Mouse (Mus musculus) thymus, adult 2 months (tissue): ENCODE data around the gene Tedc2. TPM values are rescaled to one million over a fixed set of nuclear protein-coding genes. Genes with fewer than 3 reads are reported as not detected.

ENCODE experiments used
- DNase-seq: peaks from one replicate; pipeline ENCODE4 v3.0.0; 2021
- H3K27ac ChIP-seq: fragments of 200-500 bp; 2 replicates; pipeline ENCODE4 v1.5.1; 2012; ENCODE audit warnings: low read length, control low read depth; ENCODE audit not compliant: control insufficient read depth, insufficient read depth
- H3K27me3 ChIP-seq: fragments of 200-500 bp; 2 replicates; pipeline ENCODE4 v1.6.1; 2012; ENCODE audit warnings: mild to moderate bottlenecking, low read length, moderate library complexity, mixed read lengths; ENCODE audit not compliant: control insufficient read depth, insufficient read depth
- H3K36me3 ChIP-seq: fragments of 200-500 bp; 2 replicates; pipeline ENCODE4 v1.6.1; 2012; ENCODE audit warnings: mild to moderate bottlenecking, low read length, moderate library complexity; ENCODE audit not compliant: control insufficient read depth, insufficient read depth
- H3K4me1 ChIP-seq: fragments of 200-500 bp; replicated peaks from 2 replicates; pipeline ENCODE4 v1.6.1; 2012; ENCODE audit warnings: low read length; ENCODE audit not compliant: control insufficient read depth, insufficient read depth
- H3K4me3 ChIP-seq: fragments of 200-500 bp; 2 replicates; pipeline ENCODE4 v1.5.1; 2012; ENCODE audit warnings: mild to moderate bottlenecking, low read length, control low read depth, moderate library complexity; ENCODE audit not compliant: control insufficient read depth, insufficient read depth
- CTCF ChIP-seq: fragments of 200-500 bp; IDR thresholded peaks from 2 replicates; pipeline ENCODE4 v1.5.1; 2012; ENCODE audit warnings: mild to moderate bottlenecking, control low read depth, low read length, moderate library complexity, borderline replicate concordance; ENCODE audit not compliant: control insufficient read depth, poor library complexity, insufficient read depth; ENCODE audit errors: extremely low read depth
- POLR2A ChIP-seq: fragments of 200-500 bp; IDR thresholded peaks from 2 replicates; pipeline ENCODE4 v1.6.1; 2012; ENCODE audit warnings: mild to moderate bottlenecking, low read length, control low read depth, moderate library complexity; ENCODE audit not compliant: control insufficient read depth, poor library complexity, insufficient read depth; ENCODE audit errors: extremely low read depth
- WGBS: fragments of 180-500 bp; shearing (Covaris S2); methylation state at CpG from one replicate; pipeline ENCODE4 v1.1.7; 2018; 5-methylcytosine and 5-hydroxymethylcytosine counted together
- polyA plus RNA-seq: library from polyadenylated mRNA; depleted of rRNA; stranded (reverse); fragments of >200 nt; gene quantifications from 2 replicates; pipeline ENCODE4 v1.2.3, GENCODE M21; 2012

The Tedc2 gene
- polyA plus RNA-seq, 1 experiment, result 20.0 TPM

GRCm38 (mm10) chr17:24222653-24223052 lies 2.0 kb upstream of the Tedc2 start:
- Histone ChIP-seq H3K4me3 (no peak overlapping the region), H3K4me1 (peaks cover 12% of the 10 kb centered on the region), H3K36me3 (peaks cover 21% of the 10 kb centered on the region; the same call in 1 of the 2 replicates), H3K27me3 (no peaks in the 10 kb centered on the region), H3K27ac (no peak overlapping the region)
- TF ChIP-seq CTCF (no peak), POLR2A (no peak)
- WGBS, result 91% methylated on average over 6 of the region's 6 CpGs
- no peak for DNase-seq

DNA sequence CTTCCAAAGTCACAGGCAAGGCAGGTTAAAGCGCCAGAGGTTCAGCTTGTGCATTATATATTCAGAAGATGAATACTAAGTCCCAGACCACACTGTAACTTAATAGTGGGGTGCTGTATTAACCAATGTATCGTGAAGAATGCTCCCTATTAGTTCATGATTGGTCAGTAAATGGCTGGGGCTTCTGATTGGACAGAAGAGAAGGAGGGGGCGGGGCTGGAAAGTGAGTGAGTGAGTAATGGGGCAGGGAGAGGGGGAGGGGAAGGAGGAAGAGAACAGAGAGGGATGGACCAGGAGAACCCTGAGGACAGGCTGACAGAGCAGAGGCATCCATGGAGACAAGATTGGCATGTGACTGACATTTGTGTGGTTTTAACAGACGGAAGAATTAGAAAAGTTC lies 3.8 kb downstream of the Tedc2 start:
- no peak overlapping the region for H3K27ac ChIP-seq
- H3K36me3 ChIP-seq, result no peaks in the 10 kb centered on the region
- DNase-seq, result no peak
- H3K4me1 ChIP-seq, result peaks cover 15% of the 10 kb centered on the region
- 95% methylated on average over 4 of the region's 4 CpGs for WGBS
- no peak overlapping the region for H3K4me3 ChIP-seq
- no peaks in the 10 kb centered on the region; the same call in 1 of the 2 replicates for H3K27me3 ChIP-seq
- TF ChIP-seq POLR2A (no peak), CTCF (no peak)

- DNase-seq, result no peak
- no peak overlapping the region for H3K4me3 ChIP-seq
- no peak for TF ChIP-seq CTCF
- no peak for TF ChIP-seq POLR2A
- 86% methylated on average over 6 of the region's 6 CpGs for WGBS
- H3K4me1 ChIP-seq, result peaks cover 16% of the 10 kb centered on the region
- no peaks in the 10 kb centered on the region for H3K36me3 ChIP-seq
- no peak overlapping the region for H3K27ac ChIP-seq
- peaks cover 9% of the 10 kb centered on the region; the same call in 1 of the 2 replicates for H3K27me3 ChIP-seq
Observed at GRCm38 (mm10) chr17:24213186-24213585, 7.5 kb downstream of the Tedc2 start.

DNA sequence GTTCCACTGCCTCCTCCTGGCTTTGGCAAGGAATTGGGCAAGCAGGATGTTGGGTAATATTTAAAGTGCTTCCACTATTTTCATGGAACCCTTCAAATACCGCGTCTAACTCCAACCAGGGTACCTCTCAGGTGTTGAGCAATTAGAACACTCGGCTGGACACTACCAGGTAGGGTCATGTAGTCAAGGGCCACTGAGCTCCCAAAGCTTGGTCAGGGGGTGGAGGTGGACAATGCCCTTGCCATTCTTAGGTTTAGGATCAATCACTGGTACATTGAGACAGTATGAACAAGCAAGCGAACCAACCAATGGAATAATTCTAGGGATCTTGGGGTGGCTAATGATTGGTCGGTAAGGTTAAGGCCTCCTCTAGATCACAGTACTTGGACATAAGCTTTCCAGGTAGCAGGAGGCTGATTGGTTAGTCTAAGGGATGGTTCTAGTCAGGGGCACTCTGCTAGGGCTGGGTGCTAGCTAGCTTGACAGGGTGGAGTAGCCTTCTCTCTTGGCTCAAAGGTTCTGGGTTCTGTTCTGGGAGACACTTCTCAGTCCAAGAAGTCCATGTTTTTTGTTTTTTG lies 8.1 kb downstream of the Tedc2 start:
- peak overlapping the region; percentile 36; the same call in 1 of the 2 replicates for H3K4me3 ChIP-seq
- H3K36me3 ChIP-seq, result no peaks in the 10 kb centered on the region
- WGBS, result 50% methylated on average over 5 of the region's 5 CpGs
- DNase-seq, result no peak
- peaks cover 16% of the 10 kb centered on the region for H3K4me1 ChIP-seq
- H3K27me3 ChIP-seq, result peaks cover 9% of the 10 kb centered on the region; the same call in 1 of the 2 replicates
- TF ChIP-seq POLR2A, result no peak
- no peak for TF ChIP-seq CTCF
- H3K27ac ChIP-seq, result no peak overlapping the region

- H3K4me1 ChIP-seq, result peaks cover 16% of the 10 kb centered on the region
Observed at GRCm38 (mm10) chr17:24211631-24212440, 8.8 kb downstream of the Tedc2 start.

GRCm38 (mm10) chr17:24210591-24210990 lies 10.1 kb downstream of the Tedc2 start:
- Histone ChIP-seq H3K27ac (no peak overlapping the region), H3K27me3 (peaks cover 11% of the 10 kb centered on the region; the same call in 1 of the 2 replicates), H3K36me3 (no peaks in the 10 kb centered on the region), H3K4me3 (no peak overlapping the region), H3K4me1 (peaks cover 29% of the 10 kb centered on the region)
- no peak for DNase-seq
- 82% methylated on average over 3 of the region's 3 CpGs for WGBS
- TF ChIP-seq CTCF, result no peak
- TF ChIP-seq POLR2A, result no peak

More at GRCm38 (mm10) chr17:24211631-24212440, 8.8 kb downstream of the Tedc2 start:
- TF ChIP-seq POLR2A, result no peak
- no peak for TF ChIP-seq CTCF
- Histone ChIP-seq H3K27ac (no peak overlapping the region), H3K27me3 (peaks cover 9% of the 10 kb centered on the region; the same call in 1 of the 2 replicates), H3K4me3 (peak overlapping the region; percentile 36), H3K36me3 (no peaks in the 10 kb centered on the region)
- WGBS, result 9% methylated on average over 37 of the region's 37 CpGs
- DNase-seq, result no peak

- 96% methylated on average over 3 of the region's 3 CpGs for WGBS
- H3K27me3 ChIP-seq, result peaks cover 11% of the 10 kb centered on the region; the same call in 1 of the 2 replicates
Observed at GRCm38 (mm10) chr17:24209916-24210240, 10.8 kb downstream of the Tedc2 start.

More at GRCm38 (mm10) chr17:24209916-24210240, 10.8 kb downstream of the Tedc2 start:
- no peak for TF ChIP-seq CTCF
- TF ChIP-seq POLR2A, result no peak
- Histone ChIP-seq H3K27ac (no peak overlapping the region), H3K4me3 (no peak overlapping the region), H3K36me3 (no peaks in the 10 kb centered on the region), H3K4me1 (peaks cover 33% of the 10 kb centered on the region)
- DNase-seq, result no peak
